Mouse (Mus musculus) MEL (cell line): ENCODE measurements around the gene Bmp8a.

Experiments
- CTCF ChIP-seq, 3 experiments: IDR thresholded peaks in 2 of 3; conservative IDR thresholded peaks in 1 of 3; 2 replicates each; pipeline ENCODE4 v1.5.1; 2011 to 2012; ENCODE audit warnings: low read length in 3 of 3, low read depth in 2 of 3, mild to moderate bottlenecking in 2 of 3, improper control_type of control experiment in 1 of 3, inconsistent platforms in 1 of 3, mixed read lengths in 1 of 3, moderate library complexity in 1 of 3; ENCODE audit not compliant: control insufficient read depth in 1 of 3, insufficient read depth in 1 of 3, poor library complexity in 1 of 3, severe bottlenecking in 1 of 3
- E2F4 ChIP-seq: IDR thresholded peaks from 2 replicates; pipeline ENCODE4 v1.6.1; 2011; ENCODE audit warnings: low read depth, low read length, improper control_type of control experiment, borderline replicate concordance
- EP300 ChIP-seq, 2 experiments: IDR thresholded peaks; 2 replicates each; pipeline ENCODE4 v1.6.1; 2011; ENCODE audit warnings: improper control_type of control experiment in 2 of 2, low read length in 2 of 2, low read depth in 1 of 2, mild to moderate bottlenecking in 1 of 2
- HCFC1 ChIP-seq: IDR thresholded peaks from 2 replicates; pipeline ENCODE4 v1.6.1; 2012; ENCODE audit warnings: low read depth, mild to moderate bottlenecking, inconsistent platforms, low read length, improper control_type of control experiment, moderate library complexity
- KAT2A ChIP-seq: conservative IDR thresholded peaks from 2 replicates; pipeline ENCODE4 v1.6.1; 2012; ENCODE audit warnings: low read depth, low read length, improper control_type of control experiment, inconsistent platforms
- POLR2A ChIP-seq, 2 experiments: IDR thresholded peaks; 2 replicates each; pipeline ENCODE4 v1.6.1; 2011 to 2012; ENCODE audit warnings: low read length in 2 of 2, mild to moderate bottlenecking in 2 of 2, control low read depth in 1 of 2, improper control_type of control experiment in 1 of 2, low read depth in 1 of 2, moderate library complexity in 1 of 2; ENCODE audit not compliant: control insufficient read depth in 1 of 2, insufficient read depth in 1 of 2, poor library complexity in 1 of 2
- POLR2AphosphoS2 ChIP-seq: IDR thresholded peaks from 2 replicates; pipeline ENCODE4 v1.6.1; 2011; ENCODE audit warnings: low read length, improper control_type of control experiment
- SMC3 ChIP-seq: IDR thresholded peaks from 2 replicates; pipeline ENCODE4 v1.6.1; 2011; ENCODE audit warnings: low read depth, low read length, improper control_type of control experiment
- TBP ChIP-seq: IDR thresholded peaks from 2 replicates; pipeline ENCODE4 v1.8.0; 2011; ENCODE audit warnings: low read depth, low read length, improper control_type of control experiment
- UBTF ChIP-seq: IDR thresholded peaks from 2 replicates; pipeline ENCODE4 v1.6.1; 2012; ENCODE audit warnings: low read depth, mild to moderate bottlenecking, inconsistent platforms, low read length, improper control_type of control experiment, moderate library complexity, borderline replicate concordance; ENCODE audit not compliant: insufficient read depth
- USF1 ChIP-seq: IDR thresholded peaks from 2 replicates; pipeline ENCODE4 v1.6.1; 2014; ENCODE audit warnings: low read depth, mild to moderate bottlenecking, inconsistent platforms, low read length, improper control_type of control experiment, moderate library complexity
- ZKSCAN1 ChIP-seq: IDR thresholded peaks from 2 replicates; pipeline ENCODE4 v1.6.1; 2012; ENCODE audit warnings: low read depth, mild to moderate bottlenecking, inconsistent platforms, low read length, improper control_type of control experiment, moderate library complexity
- ZMIZ1 ChIP-seq: IDR thresholded peaks from 2 replicates; pipeline ENCODE4 v1.6.1; 2012; ENCODE audit warnings: low read depth, mild to moderate bottlenecking, inconsistent platforms, low read length, improper control_type of control experiment, moderate library complexity

- TF ChIP-seq E2F4 = no peak
- no peak for TF ChIP-seq POLR2A (IDR thresholded peaks at IDR 0.05; ENCODE audit: control insufficient read depth in 1 of 2, insufficient read depth in 1 of 2, low read depth in 1 of 2, low read length in 2 of 2, poor library complexity in 1 of 2)
- TF ChIP-seq POLR2AphosphoS2 = no peak
- TF ChIP-seq ZMIZ1 = no peak
- no peak for TF ChIP-seq ZKSCAN1
- no peak for TF ChIP-seq CTCF (IDR thresholded peaks at IDR 0.05 in 2 of 3, conservative IDR thresholded peaks at IDR 0.05 in 1 of 3; ENCODE audit: control insufficient read depth in 1 of 3, insufficient read depth in 1 of 3, low read depth in 2 of 3, low read length in 3 of 3, poor library complexity in 1 of 3, severe bottlenecking in 1 of 3)
- no peak for TF ChIP-seq EP300 (IDR thresholded peaks at IDR 0.05; ENCODE audit: low read depth in 1 of 2, low read length in 2 of 2)
- no peak for TF ChIP-seq KAT2A
- no peak for TF ChIP-seq SMC3
- TF ChIP-seq TBP = no peak
- TF ChIP-seq HCFC1 = no peak
- no peak for TF ChIP-seq USF1
- no peak for TF ChIP-seq UBTF
Observed at GRCm38 (mm10) chr4:123289038-123289437, 54.0 kb downstream of the Bmp8a start.
